Mouse (Mus musculus): Measurements from ENCODE around the gene Th.

Gene Th

GRCm38 (mm10) chr7:142931028-142931427 is at the start of gene Th:
TSS of gene Th (minus strand) at chr7:142931128.
- no peak for DNase-seq (ENCODE audit: low spot score)

GRCm38 (mm10) chr7:142968809-142969511 is 38.0 kb upstream of the Th start, which contains the start of gene Ascl2:
TSS of gene Ascl2 (minus strand) at chr7:142969264.
- DNase-seq (ENCODE audit: low spot score): no peak

GRCm38 (mm10) chr7:142967884-142968808 is 37.2 kb upstream of the Th start:
- no peak for DNase-seq (ENCODE audit: low spot score)

GRCm38 (mm10) chr7:142967414-142967883 is 36.5 kb upstream of the Th start:
- DNase-seq (ENCODE audit: low spot score): no peak

GRCm38 (mm10) chr7:142959752-142960151 is 28.8 kb upstream of the Th start:
- no peak for DNase-seq (ENCODE audit: low spot score)

- DNase-seq (ENCODE audit: low spot score): no peak
Observed at GRCm38 (mm10) chr7:142958817-142959216, 27.9 kb upstream of the Th start.

- DNase-seq (ENCODE audit: low spot score): no peak
Observed at GRCm38 (mm10) chr7:142956018-142956417, 25.1 kb upstream of the Th start.

- no peak for DNase-seq (ENCODE audit: low spot score)
Observed at GRCm38 (mm10) chr7:142949568-142949967, 18.6 kb upstream of the Th start.

- no peak for DNase-seq (ENCODE audit: low spot score)
Observed at GRCm38 (mm10) chr7:142937631-142938030, 6.7 kb upstream of the Th start.

GRCm38 (mm10) chr7:142935708-142936107 is 4.8 kb upstream of the Th start:
- no peak for DNase-seq (ENCODE audit: low spot score)

- no peak for DNase-seq (ENCODE audit: low spot score)
Observed at GRCm38 (mm10) chr7:142932469-142932868, 1.5 kb upstream of the Th start.

GRCm38 (mm10) chr7:142929516-142929915 is 1.4 kb downstream of the Th start:
- no peak for DNase-seq (ENCODE audit: low spot score)

GRCm38 (mm10) chr7:142927293-142927692 is 3.6 kb downstream of the Th start:
- DNase-seq (ENCODE audit: low spot score): no peak

GRCm38 (mm10) chr7:142918641-142919628 is 12.0 kb downstream of the Th start:
- DNase-seq (ENCODE audit: low spot score): peak; percentile 91

- no peak for DNase-seq (ENCODE audit: low spot score)
Observed at GRCm38 (mm10) chr7:142917659-142918058, 13.3 kb downstream of the Th start.

GRCm38 (mm10) chr7:142916178-142916577 is 14.8 kb downstream of the Th start:
- peak; percentile 84 for DNase-seq (ENCODE audit: low spot score)

- no peak for DNase-seq (ENCODE audit: low spot score)
Observed at GRCm38 (mm10) chr7:142911682-142912081, 19.2 kb downstream of the Th start.

- no peak for DNase-seq (ENCODE audit: low spot score)
Observed at GRCm38 (mm10) chr7:142910104-142910503, 20.8 kb downstream of the Th start.

GRCm38 (mm10) chr7:142909622-142910021 is 21.3 kb downstream of the Th start:
- DNase-seq (ENCODE audit: low spot score): no peak

- DNase-seq (ENCODE audit: low spot score): peak; percentile 53
Observed at GRCm38 (mm10) chr7:142905606-142906005, 25.3 kb downstream of the Th start.

- no peak for DNase-seq (ENCODE audit: low spot score)
Observed at GRCm38 (mm10) chr7:142904331-142904730, 26.6 kb downstream of the Th start.

GRCm38 (mm10) chr7:142902931-142903330 is 28.0 kb downstream of the Th start:
- no peak for DNase-seq (ENCODE audit: low spot score)

All from MN1 (cell line).